Mouse (Mus musculus): ENCODE measurements around the gene Rsrc2.

Rsrc2 gene

GRCm38 (mm10) chr5:123696961-123697360 is 52.3 kb downstream of the Rsrc2 start:
- no peak for DNase-seq (ENCODE audit: low read depth, low spot score)

- DNase-seq (ENCODE audit: low read depth, low spot score), result no peak
Measured at GRCm38 (mm10) chr5:123696244-123696643, 53.0 kb downstream of the Rsrc2 start.

- DNase-seq (ENCODE audit: low read depth, low spot score), result no peak
Measured at GRCm38 (mm10) chr5:123694468-123694867, 54.7 kb downstream of the Rsrc2 start.

- no peak for DNase-seq (ENCODE audit: low read depth, low spot score)
Measured at GRCm38 (mm10) chr5:123684221-123685144, 64.7 kb downstream of the Rsrc2 start, which contains the start of gene Clip1. Clip1 (minus strand) TSS chr5:123684618.

- DNase-seq (ENCODE audit: low read depth, low spot score), result no peak
Measured at GRCm38 (mm10) chr5:123683377-123684220, 65.6 kb downstream of the Rsrc2 start.

- no peak for DNase-seq (ENCODE audit: low read depth, low spot score)
Measured at GRCm38 (mm10) chr5:123683043-123683376, 66.2 kb downstream of the Rsrc2 start.

- DNase-seq (ENCODE audit: low read depth, low spot score), result no peak
Measured at GRCm38 (mm10) chr5:123682372-123682771, 66.8 kb downstream of the Rsrc2 start.

GRCm38 (mm10) chr5:123679546-123680263 is 69.5 kb downstream of the Rsrc2 start:
- DNase-seq (ENCODE audit: low read depth, low spot score), result no peak

- DNase-seq (ENCODE audit: low read depth, low spot score), result no peak
Measured at GRCm38 (mm10) chr5:123679106-123679505, 70.1 kb downstream of the Rsrc2 start.

All from embryo, embryonic 11.5 days (tissue).